ENCODE assay signal across 8 mouse cellular contexts in genomic region chr13:48731046-48731996, GRCm38 (mm10).
DNase-seq lines count a peak whose midpoint lies in the region; ATAC-seq and TF ChIP-seq lines count a peak whose summit lies in the region.

No protein-coding gene starts in this region.

- DNase-seq in gastrocnemius, adult 2 months, result peak; percentile 27
- no peak for DNase-seq in gastrocnemius, adult 8-10 months (ENCODE audit: low spot score in 2 of 2)
- peak; percentile 53 for DNase-seq in ZHBTc4 (ENCODE audit: low read depth, low spot score)
- no peak for DNase-seq in limb, embryonic 14.5 days (ENCODE audit: low spot score)
- DNase-seq in neural tube, embryonic 10.5 days (ENCODE audit: extremely low spot score, low spot score), result peak; percentile 54
- DNase-seq in B cell, adult 2 months, result no peak
- DNase-seq in frontal cortex, postnatal 25 days (ENCODE audit: low spot score in 2 of 2), result no peak

- peak overlapping the region; percentile 46; the same call in 1 of the 2 replicates for H3K9ac ChIP-seq in heart, embryonic 12.5 days
- H3K9ac ChIP-seq in limb, embryonic 14.5 days (ENCODE audit: low read depth, low read length, severe bottlenecking), result peak overlapping the region; percentile 21; the same call in 1 of the 2 replicates

- TF ChIP-seq CTCF in gastrocnemius, adult 2 months (IDR thresholded peaks at IDR 0.05), result no peak

- TF ChIP-seq POLR2A in limb, embryonic 14.5 days (IDR thresholded peaks at IDR 0.05; ENCODE audit: borderline replicate concordance, extremely low read depth, insufficient read depth, insufficient read length), result no peak

- H3K9me3 ChIP-seq in heart, embryonic 12.5 days (replicated peaks), result no peaks in the 10 kb centered on the region
- H3K9me3 ChIP-seq in limb, embryonic 14.5 days (ENCODE audit: control insufficient read depth, low read length), result no peaks in the 10 kb centered on the region

- 2% methylated on average over 51 of the region's 51 CpGs for WGBS in heart, embryonic 12.5 days
- 2% methylated on average over 40 of the region's 51 CpGs for WGBS in limb, embryonic 14.5 days

- intact Hi-C loops in gastrocnemius, adult 2 months (cut with DNase I), result loop anchor here (5.0 kb wide), 1 partner anchor 71 kb away; no protein-coding TSS in a partner anchor

- H3K4me1 ChIP-seq in heart, embryonic 12.5 days (replicated peaks), result peaks cover 26% of the 10 kb centered on the region
- H3K4me1 ChIP-seq in limb, embryonic 14.5 days (ENCODE audit: control insufficient read depth, insufficient read depth, low read length), result peaks cover 18% of the 10 kb centered on the region

- H3K4me3 ChIP-seq in gastrocnemius, adult 2 months, result peak overlapping the region; percentile 39
- H3K4me3 ChIP-seq in heart, embryonic 12.5 days, result peak overlapping the region; percentile 45
- H3K4me3 ChIP-seq in limb, embryonic 14.5 days (replicated peaks; ENCODE audit: low read length), result peak overlapping the region; percentile 30

- no peak overlapping the region for H3K27ac ChIP-seq in gastrocnemius, adult 2 months
- no peak overlapping the region for H3K27ac ChIP-seq in heart, embryonic 12.5 days (ENCODE audit: poor library complexity, severe bottlenecking)
- no peak overlapping the region for H3K27ac ChIP-seq in limb, embryonic 14.5 days (replicated peaks; ENCODE audit: low read depth, low read length)

- H3K36me3 ChIP-seq in heart, embryonic 12.5 days, result no peaks in the 10 kb centered on the region
- no peaks in the 10 kb centered on the region for H3K36me3 ChIP-seq in limb, embryonic 14.5 days (ENCODE audit: control insufficient read depth, insufficient read depth, low read length)

- H3K4me2 ChIP-seq in heart, embryonic 12.5 days, result peak overlapping the region; percentile 79
- peak overlapping the region; percentile 58 for H3K4me2 ChIP-seq in limb, embryonic 14.5 days (replicated peaks; ENCODE audit: low read depth, low read length, severe bottlenecking)

- peak; percentile 43; the same call in 1 of the 2 replicates for ATAC-seq in heart, embryonic 12.5 days (ENCODE audit: insufficient number of reproducible peaks, low FRiP score)
- no peak for ATAC-seq in limb, embryonic 14.5 days (ENCODE audit: low FRiP score, low read depth)

- H3K27me3 ChIP-seq in heart, embryonic 12.5 days (replicated peaks), result peaks cover 87% of the 10 kb centered on the region
- H3K27me3 ChIP-seq in limb, embryonic 14.5 days (ENCODE audit: control insufficient read depth, insufficient read depth, low read length), result peaks cover 48% of the 10 kb centered on the region

Comparison
In these comparisons a context has a peak if more than half of its experiments do, and no peak if none do; other contexts are left out.
1. DNase-seq: peak in gastrocnemius, adult 2 months (single experiment), ZHBTc4 (single experiment) and neural tube, embryonic 10.5 days (single experiment); none in gastrocnemius, adult 8-10 months (0 of 2), limb, embryonic 14.5 days (single experiment), B cell, adult 2 months (0 of 2) and frontal cortex, postnatal 25 days (0 of 2).
2. Peak in every context shown above with its lines, with median percentiles within 50 percentile points of each other: H3K4me3 ChIP-seq.